Mouse (Mus musculus) stomach, postnatal 0 days (tissue): ENCODE measurements around the gene Zswim9. TPM values are rescaled to one million over a fixed set of nuclear protein-coding genes. Genes with fewer than 3 reads are reported as not detected.

Source experiments
- ATAC-seq: fragments of 200-750 bp; cut with Nextera tagmentation; 2 replicates; pipeline ENCODE4 v1.8.0; 2017; ENCODE audit not compliant: low FRiP score, low TSS enrichment
- DNase-seq: peaks from one replicate; pipeline ENCODE4 v3.0.0-alpha.2; 2016; ENCODE audit warnings: low spot score
- H3K27ac ChIP-seq: fragments of 300-500 bp; sonication (generic); replicated peaks from 2 replicates; pipeline ENCODE4 v1.5.1; 2014; ENCODE audit warnings: mild to moderate bottlenecking, control low read depth
- H3K27me3 ChIP-seq: fragments of 300-500 bp; sonication (generic); 2 replicates; pipeline ENCODE4 v1.6.1; 2014; ENCODE audit warnings: low read length; ENCODE audit not compliant: control insufficient read depth, insufficient read depth
- H3K36me3 ChIP-seq: fragments of 300-500 bp; sonication (generic); 2 replicates; pipeline ENCODE4 v1.6.1; 2014; ENCODE audit warnings: low read length, mixed read lengths; ENCODE audit not compliant: control insufficient read depth, insufficient read depth
- H3K4me1 ChIP-seq: fragments of 300-500 bp; sonication (generic); replicated peaks from 2 replicates; pipeline ENCODE4 v1.6.1; 2014; ENCODE audit warnings: antibody characterized with exemption; ENCODE audit not compliant: control insufficient read depth, insufficient read depth
- H3K4me2 ChIP-seq: fragments of 300-500 bp; sonication (generic); replicated peaks from 2 replicates; pipeline ENCODE4 v1.6.1; 2014; ENCODE audit warnings: low read depth, mild to moderate bottlenecking, control low read depth, moderate library complexity
- H3K4me3 ChIP-seq: fragments of 300-500 bp; sonication (generic); 2 replicates; pipeline ENCODE4 v1.5.1; 2014; ENCODE audit warnings: low read depth, low read length, control low read depth
- H3K9ac ChIP-seq: fragments of 300-500 bp; sonication (generic); 2 replicates; pipeline ENCODE4 v1.6.1; 2014; ENCODE audit warnings: mild to moderate bottlenecking, low read length, control low read depth, mixed read lengths
- H3K9me3 ChIP-seq: fragments of 300-500 bp; sonication (generic); 2 replicates; pipeline ENCODE4 v1.6.1; 2016; ENCODE audit warnings: low read length; ENCODE audit not compliant: control insufficient read depth
- CTCF ChIP-seq: IDR thresholded peaks from 2 replicates; pipeline ENCODE4 v1.5.1; 2016; ENCODE audit warnings: antibody characterized with exemption, low read depth, mild to moderate bottlenecking, moderate library complexity
- EP300 ChIP-seq: optimal IDR thresholded peaks from 2 replicates; pipeline ENCODE3; 2016; ENCODE audit warnings: antibody characterized with exemption
- WGBS: fragments of 180-500 bp; shearing (Covaris S2); extraction: QIAGEN DNeasy Blood & Tissue Kit; methylation state at CpG from one replicate; pipeline ENCODE4 v1.1.7; 2014; 5-methylcytosine and 5-hydroxymethylcytosine counted together
- polyA plus RNA-seq: library from polyadenylated mRNA; unstranded; fragments of >200 nt; fragmentation: Nextera tagmentation; extraction: Ambion mirVana; gene quantifications from 2 replicates; pipeline ENCODE4 v1.2.1, GENCODE M21; 2015

The Zswim9 gene
- polyA plus RNA-seq, 1 experiment from 2014 or later: 2.9 TPM

- Histone ChIP-seq H3K4me3 (no peak overlapping the region), H3K27ac (no peak overlapping the region), H3K36me3 (peaks cover 7% of the 10 kb centered on the region; the same call in 1 of the 2 replicates), H3K9ac (no peak overlapping the region), H3K4me2 (no peak overlapping the region), H3K27me3 (no peaks in the 10 kb centered on the region), H3K4me1 (no peaks in the 10 kb centered on the region), H3K9me3 (no peaks in the 10 kb centered on the region)
- ATAC-seq (no peak; the same call in 1 of the 2 replicates), DNase-seq (no peak)
- 81% methylated on average over 6 of the region's 6 CpGs for WGBS
- TF ChIP-seq EP300 (no peak), CTCF (no peak)
Observed at GRCm38 (mm10) chr7:13310493-13311199, 32.1 kb upstream of the Zswim9 start.

- no peak overlapping the region for H3K4me2 ChIP-seq
- TF ChIP-seq CTCF (no peak), EP300 (no peak)
- no peak overlapping the region for H3K27ac ChIP-seq
- no peaks in the 10 kb centered on the region for H3K27me3 ChIP-seq
- 80% methylated on average over 2 of the region's 2 CpGs for WGBS
- no peak overlapping the region for H3K4me3 ChIP-seq
- peaks cover 7% of the 10 kb centered on the region; the same call in 1 of the 2 replicates for H3K36me3 ChIP-seq
- DNase-seq (no peak), ATAC-seq (no peak)
- no peak overlapping the region for H3K9ac ChIP-seq
- H3K4me1 ChIP-seq: no peaks in the 10 kb centered on the region
- H3K9me3 ChIP-seq: no peaks in the 10 kb centered on the region
Observed at GRCm38 (mm10) chr7:13309407-13309806, 30.9 kb upstream of the Zswim9 start.

DNA sequence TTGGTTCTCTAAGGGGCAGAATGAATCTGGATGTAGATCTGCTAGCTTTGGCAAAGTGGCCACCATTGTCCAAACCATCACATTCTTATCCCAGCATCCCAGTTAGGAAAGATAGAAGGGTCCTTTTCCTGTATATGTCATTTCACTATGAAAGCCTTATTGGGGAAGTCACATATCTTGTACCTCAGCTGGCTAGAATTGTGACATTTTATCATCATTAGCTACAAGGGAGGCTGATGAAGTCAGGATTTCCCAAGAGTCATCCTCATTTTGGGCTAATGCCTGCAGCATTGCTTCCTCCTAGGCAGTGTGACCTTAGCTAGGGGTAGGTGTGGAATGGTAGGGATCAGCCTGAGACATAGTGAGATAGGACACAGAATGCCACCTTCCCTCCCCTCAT is 24.9 kb upstream of the Zswim9 start:
- H3K27me3 ChIP-seq: no peaks in the 10 kb centered on the region
- no peak overlapping the region for H3K9ac ChIP-seq
- H3K4me2 ChIP-seq: no peak overlapping the region
- no peaks in the 10 kb centered on the region for H3K4me1 ChIP-seq
- H3K27ac ChIP-seq: no peak overlapping the region
- no peak for TF ChIP-seq EP300
- no peak overlapping the region for H3K4me3 ChIP-seq
- ATAC-seq (no peak), DNase-seq (no peak)
- H3K36me3 ChIP-seq: peaks cover 16% of the 10 kb centered on the region
- H3K9me3 ChIP-seq: no peaks in the 10 kb centered on the region

DNA sequence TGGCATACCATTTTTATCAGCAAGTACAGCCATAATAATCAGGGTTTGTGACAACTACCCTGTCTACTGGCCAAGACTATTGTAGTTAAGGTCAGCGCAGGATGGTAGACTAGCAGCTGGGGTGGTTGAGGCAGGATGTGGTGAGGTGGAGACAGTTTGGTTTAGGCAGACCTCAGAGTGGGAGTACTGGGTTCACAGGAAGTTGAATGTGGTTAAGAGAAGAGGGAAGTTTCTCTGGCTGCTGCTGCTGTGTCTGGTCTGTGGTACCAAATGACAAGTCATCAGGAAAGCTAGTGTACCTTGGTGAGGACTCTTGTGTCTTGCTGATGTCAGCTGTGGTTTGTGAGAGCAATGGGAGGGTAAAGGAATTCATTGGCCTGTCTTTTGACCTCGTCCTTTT is 24.3 kb upstream of the Zswim9 start:
- no peaks in the 10 kb centered on the region for H3K27me3 ChIP-seq
- no peak overlapping the region for H3K4me3 ChIP-seq
- TF ChIP-seq CTCF: no peak
- no peak for TF ChIP-seq EP300
- H3K4me2 ChIP-seq: no peak overlapping the region
- H3K36me3 ChIP-seq: peaks cover 16% of the 10 kb centered on the region
- H3K9ac ChIP-seq: no peak overlapping the region
- ATAC-seq (no peak), DNase-seq (no peak)
- H3K4me1 ChIP-seq: no peaks in the 10 kb centered on the region
- 78% methylated on average over 2 of the region's 2 CpGs for WGBS
- H3K9me3 ChIP-seq: no peaks in the 10 kb centered on the region
- no peak overlapping the region for H3K27ac ChIP-seq

DNA sequence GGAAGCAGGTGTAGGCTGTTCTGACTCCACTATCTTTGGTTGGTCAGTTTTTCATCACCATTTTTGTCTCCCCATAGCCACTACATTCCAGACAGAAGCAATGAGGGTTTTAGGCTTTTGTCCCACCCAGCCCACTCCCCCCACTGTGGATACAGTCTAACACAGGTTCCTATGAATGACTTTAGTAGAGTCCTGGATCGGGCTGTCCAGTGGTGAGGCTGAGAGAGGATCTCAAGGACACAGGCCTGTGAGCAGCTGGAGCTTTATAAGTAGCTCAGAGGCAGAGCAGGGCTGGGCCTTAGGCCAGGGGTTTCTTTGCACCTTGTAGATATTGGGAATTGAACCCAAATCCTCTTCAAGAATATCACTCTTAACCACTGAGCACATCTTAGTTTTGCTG is 23.1 kb upstream of the Zswim9 start:
- 92% methylated on average over 1 of the region's 1 CpGs for WGBS
- H3K36me3 ChIP-seq: peaks cover 15% of the 10 kb centered on the region

GRCm38 (mm10) chr7:13298821-13299220 is 20.3 kb upstream of the Zswim9 start:
- DNase-seq (no peak), ATAC-seq (no peak)
- Histone ChIP-seq H3K9ac (no peak overlapping the region), H3K27me3 (no peaks in the 10 kb centered on the region), H3K36me3 (peaks cover 25% of the 10 kb centered on the region), H3K4me1 (no peaks in the 10 kb centered on the region), H3K27ac (no peak overlapping the region), H3K4me3 (no peak overlapping the region), H3K4me2 (no peak overlapping the region), H3K9me3 (no peaks in the 10 kb centered on the region)
- WGBS: 92% methylated on average over 5 of the region's 5 CpGs
- TF ChIP-seq CTCF (no peak), EP300 (no peak)

More for the DNA sequence above, 23.1 kb upstream of the Zswim9 start:
- Histone ChIP-seq H3K4me2 (no peak overlapping the region), H3K27ac (no peak overlapping the region), H3K4me3 (no peak overlapping the region), H3K27me3 (no peaks in the 10 kb centered on the region), H3K9me3 (no peaks in the 10 kb centered on the region), H3K4me1 (no peaks in the 10 kb centered on the region), H3K9ac (no peak overlapping the region)
- DNase-seq (no peak), ATAC-seq (no peak)
- no peak for TF ChIP-seq EP300
- no peak for TF ChIP-seq CTCF
